Mouse (Mus musculus) thymus, postnatal 36 days (tissue): ENCODE data around the gene Pdss2.

Experiments
- DNase-seq, 2 experiments: peaks; one replicate each; pipeline ENCODE4 v3.0.0; 2022; ENCODE audit warnings: mixed read lengths in 2 of 2

Gene Pdss2

GRCm38 (mm10) chr10:43312658-43313417 lies 91.6 kb downstream of the Pdss2 start:
- DNase-seq, result no peak

- no peak for DNase-seq
These were observed 93.9 kb downstream of the Pdss2 start for GRCm38 (mm10) chr10:43315228-43315627.

GRCm38 (mm10) chr10:43317327-43317951 lies 96.2 kb downstream of the Pdss2 start:
- no peak for DNase-seq

- DNase-seq, result no peak
These were observed 99.7 kb downstream of the Pdss2 start for GRCm38 (mm10) chr10:43321019-43321418.

GRCm38 (mm10) chr10:43322446-43323178 lies 101.3 kb downstream of the Pdss2 start:
- no peak for DNase-seq

GRCm38 (mm10) chr10:43323386-43323785 lies 102.1 kb downstream of the Pdss2 start:
- no peak for DNase-seq

GRCm38 (mm10) chr10:43329813-43330212 lies 108.5 kb downstream of the Pdss2 start:
- no peak for DNase-seq

GRCm38 (mm10) chr10:43330691-43331090 lies 109.4 kb downstream of the Pdss2 start:
- peak; percentile 25 to 30 for DNase-seq

GRCm38 (mm10) chr10:43331931-43332701 lies 110.8 kb downstream of the Pdss2 start:
- DNase-seq, result no peak

- no peak for DNase-seq
These were observed 114.6 kb downstream of the Pdss2 start for GRCm38 (mm10) chr10:43335874-43336273.

- DNase-seq, result no peak
These were observed 115.8 kb downstream of the Pdss2 start for GRCm38 (mm10) chr10:43337110-43337509.

GRCm38 (mm10) chr10:43339811-43340210 lies 118.5 kb downstream of the Pdss2 start:
- no peak for DNase-seq

GRCm38 (mm10) chr10:43349718-43350117 lies 128.4 kb downstream of the Pdss2 start:
- no peak for DNase-seq

- no peak for DNase-seq
These were observed 136.6 kb downstream of the Pdss2 start for GRCm38 (mm10) chr10:43357884-43358283.

- no peak for DNase-seq
These were observed 141.7 kb downstream of the Pdss2 start for GRCm38 (mm10) chr10:43362947-43363346.

GRCm38 (mm10) chr10:43363431-43363851 lies 142.2 kb downstream of the Pdss2 start:
- DNase-seq, result no peak

GRCm38 (mm10) chr10:43365909-43366308 lies 144.6 kb downstream of the Pdss2 start:
- DNase-seq, result no peak

- no peak for DNase-seq
These were observed 147.3 kb downstream of the Pdss2 start for GRCm38 (mm10) chr10:43368611-43369010.

- peak; percentile 18 to 19 for DNase-seq
These were observed 151.0 kb downstream of the Pdss2 start for GRCm38 (mm10) chr10:43372315-43372714.

- no peak for DNase-seq
These were observed 151.7 kb downstream of the Pdss2 start for GRCm38 (mm10) chr10:43373035-43373434.

- DNase-seq, result no peak
These were observed 152.4 kb downstream of the Pdss2 start for GRCm38 (mm10) chr10:43373666-43374065.

- no peak for DNase-seq
These were observed 154.0 kb downstream of the Pdss2 start for GRCm38 (mm10) chr10:43375286-43375685.

- no peak for DNase-seq
These were observed 155.5 kb downstream of the Pdss2 start for GRCm38 (mm10) chr10:43376749-43377148.
